Mouse (Mus musculus) liver, embryonic 11.5 days (tissue): ENCODE measurements around the gene Gm44805. TPM values are rescaled to one million over a fixed set of nuclear protein-coding genes. Genes with fewer than 3 reads are reported as not detected.

Source experiments
- ATAC-seq: fragments of 200-750 bp; cut with Nextera tagmentation; replicated peaks from 2 replicates; pipeline ENCODE4 v1.8.0; 2017; ENCODE audit warnings: moderate number of reproducible peaks, mild to moderate bottlenecking, moderate TSS enrichment, moderate library complexity; ENCODE audit not compliant: low FRiP score
- DNase-seq: peaks from one replicate; pipeline ENCODE4 v3.0.0-alpha.2; 2017; ENCODE audit warnings: low spot score
- H3K27ac ChIP-seq: fragments of 300-500 bp; sonication (generic); 2 replicates; pipeline ENCODE4 v1.5.1; 2014; ENCODE audit warnings: mild to moderate bottlenecking, low read depth, low read length, control low read depth
- H3K27me3 ChIP-seq: fragments of 300-500 bp; sonication (generic); replicated peaks from 2 replicates; pipeline ENCODE4 v1.6.1; 2014; ENCODE audit warnings: low read length, mixed read lengths; ENCODE audit not compliant: control insufficient read depth, insufficient read depth
- H3K36me3 ChIP-seq: fragments of 300-500 bp; sonication (generic); 2 replicates; pipeline ENCODE4 v1.6.1; 2014; ENCODE audit warnings: mild to moderate bottlenecking, low read length, moderate library complexity, mixed read lengths; ENCODE audit not compliant: control insufficient read depth, insufficient read depth
- H3K4me1 ChIP-seq: fragments of 300-500 bp; sonication (generic); replicated peaks from 2 replicates; pipeline ENCODE4 v1.6.1; 2014; ENCODE audit warnings: low read length, mixed read lengths; ENCODE audit not compliant: control insufficient read depth, insufficient read depth
- H3K4me2 ChIP-seq: fragments of 300-500 bp; sonication (generic); 2 replicates; pipeline ENCODE4 v1.6.1; 2014; ENCODE audit warnings: mild to moderate bottlenecking, control low read depth, moderate library complexity
- H3K4me3 ChIP-seq: fragments of 300-500 bp; sonication (generic); 2 replicates; pipeline ENCODE4 v1.5.1; 2014; ENCODE audit warnings: low read depth, low read length, control low read depth
- H3K9ac ChIP-seq: fragments of 300-500 bp; sonication (generic); 2 replicates; pipeline ENCODE4 v1.6.1; 2014; ENCODE audit warnings: low read depth, low read length, control low read depth
- H3K9me3 ChIP-seq: fragments of 300-500 bp; sonication (generic); 2 replicates; pipeline ENCODE4 v1.6.1; 2016; ENCODE audit warnings: low read length, inconsistent platforms, mixed read lengths; ENCODE audit not compliant: control insufficient read depth
- WGBS: fragments of 180-500 bp; shearing (Covaris S2); extraction: QIAGEN DNeasy Blood & Tissue Kit; methylation state at CpG from one replicate; pipeline ENCODE4 v1.1.7; 2014; 5-methylcytosine and 5-hydroxymethylcytosine counted together
- polyA plus RNA-seq: library from polyadenylated mRNA; unstranded; fragments of >200 nt; fragmentation: Nextera tagmentation; extraction: Ambion mirVana; gene quantifications from 2 replicates; pipeline ENCODE4 v1.2.1, GENCODE M21; 2014

Gene Gm44805
- polyA plus RNA-seq, 1 experiment from 2014 or later: not detected

GRCm38 (mm10) chr7:19623433-19623832 is 57.8 kb downstream of the Gm44805 start:
- Histone ChIP-seq H3K4me1 (peaks cover 6% of the 10 kb centered on the region; the same call in 1 of the 2 replicates), H3K9ac (no peak overlapping the region), H3K27me3 (peaks cover 6% of the 10 kb centered on the region), H3K4me2 (no peak overlapping the region), H3K27ac (no peak overlapping the region), H3K9me3 (no peaks in the 10 kb centered on the region), H3K4me3 (no peak overlapping the region), H3K36me3 (no peaks in the 10 kb centered on the region)
- ATAC-seq: no peak
- WGBS: 59% methylated on average over 2 of the region's 2 CpGs
- DNase-seq: no peak

- H3K4me1 ChIP-seq: peaks cover 6% of the 10 kb centered on the region; the same call in 1 of the 2 replicates
- DNase-seq (no peak), ATAC-seq (no peak)
- no peak overlapping the region for H3K9ac ChIP-seq
- WGBS: 34% methylated on average over 6 of the region's 6 CpGs
- no peaks in the 10 kb centered on the region for H3K36me3 ChIP-seq
- no peaks in the 10 kb centered on the region for H3K9me3 ChIP-seq
- peaks cover 6% of the 10 kb centered on the region for H3K27me3 ChIP-seq
- no peak overlapping the region for H3K4me2 ChIP-seq
- no peak overlapping the region for H3K4me3 ChIP-seq
- no peak overlapping the region for H3K27ac ChIP-seq
Measured at GRCm38 (mm10) chr7:19622241-19622640, 59.0 kb downstream of the Gm44805 start.

Other genes starting within 250 kb of the Gm44805 start
- 6.7 and 7.7 TPM in 2 replicates for gene Mark4, start 222.6 kb downstream of the Gm44805 start, polyA plus RNA-seq
- gene Exoc3l2, start 218.1 kb downstream of the Gm44805 start, polyA plus RNA-seq: 4.3 and 5.6 TPM in 2 replicates
- gene Bloc1s3, start 173.1 kb downstream of the Gm44805 start, polyA plus RNA-seq: 2.0 and 2.1 TPM in 2 replicates
- gene Trappc6a, start 173.0 kb downstream of the Gm44805 start, polyA plus RNA-seq: 97.4 and 108 TPM in 2 replicates
- not detected in 2 replicates for gene Nkpd1, start 163.6 kb downstream of the Gm44805 start, polyA plus RNA-seq
- gene Ppp1r37, start 118.3 kb downstream of the Gm44805 start, polyA plus RNA-seq: 2.9 and 3.1 TPM in 2 replicates
- gene Zfp296, start 104.1 kb downstream of the Gm44805 start, polyA plus RNA-seq: 2.3 and 2.4 TPM in 2 replicates
- gene Gemin7, start 103.8 kb downstream of the Gm44805 start, polyA plus RNA-seq: 133 and 142 TPM in 2 replicates
- 33.4 and 45.5 TPM in 2 replicates for gene Clasrp, start 76.9 kb downstream of the Gm44805 start, polyA plus RNA-seq
- gene Relb, start 52.0 kb downstream of the Gm44805 start, polyA plus RNA-seq: 2.0 and 2.3 TPM in 2 replicates
- 89.9 and 94.9 TPM in 2 replicates for gene Clptm1, start 16.4 kb downstream of the Gm44805 start, polyA plus RNA-seq
- 235 and 244 TPM in 2 replicates for gene Apoc2, start 3.5 kb downstream of the Gm44805 start, polyA plus RNA-seq
- gene Apoc4, start 56 bp upstream of the Gm44805 start, polyA plus RNA-seq: 4.8 and 5.4 TPM in 2 replicates
- gene Apoc1, start 11.2 kb upstream of the Gm44805 start, polyA plus RNA-seq: 173 and 199 TPM in 2 replicates
- gene Apoe, start 17.8 kb upstream of the Gm44805 start, polyA plus RNA-seq: 1,439 and 1,470 TPM in 2 replicates
- 259 and 264 TPM in 2 replicates for gene Tomm40, start 34.0 kb upstream of the Gm44805 start, polyA plus RNA-seq
- 55.9 and 58.4 TPM in 2 replicates for gene Nectin2, start 69.1 kb upstream of the Gm44805 start, polyA plus RNA-seq
- gene Bcam, start 89.6 kb upstream of the Gm44805 start, polyA plus RNA-seq: 17.5 and 21.8 TPM in 2 replicates
- 1.4 TPM in 2 replicates for gene Cblc, start 115.4 kb upstream of the Gm44805 start, polyA plus RNA-seq
- 5.4 and 7.0 TPM in 2 replicates for gene Bcl3, start 141.3 kb upstream of the Gm44805 start, polyA plus RNA-seq
- not detected in 2 replicates for gene Gm19345, start 170.6 kb upstream of the Gm44805 start, polyA plus RNA-seq
- not detected in 2 replicates for gene Ceacam16, start 179.9 kb upstream of the Gm44805 start, polyA plus RNA-seq
- gene Ceacam19, start 206.5 kb upstream of the Gm44805 start, polyA plus RNA-seq: not detected in 2 replicates
- 5.1 and 6.1 TPM in 2 replicates for gene Pvr, start 239.7 kb upstream of the Gm44805 start, polyA plus RNA-seq